Mouse (Mus musculus): ENCODE measurements around the gene Proser2. TPM values are rescaled to one million over a fixed set of nuclear protein-coding genes. Genes with fewer than 3 reads are reported as not detected.

The Proser2 gene
- total RNA-seq, 2 experiments from 2014 or later, result 2.4 to 3.3 TPM

GRCm38 (mm10) chr2:6074891-6075529 is 55.0 kb downstream of the Proser2 start:
- DNase-seq (ENCODE audit: low spot score in 2 of 2), result no peak

- no peak for DNase-seq (ENCODE audit: low spot score in 2 of 2)
Observed at GRCm38 (mm10) chr2:6072685-6073260, 57.2 kb downstream of the Proser2 start.

GRCm38 (mm10) chr2:6071598-6072440 is 58.2 kb downstream of the Proser2 start:
- DNase-seq (ENCODE audit: low spot score in 2 of 2), result no peak

- DNase-seq (ENCODE audit: low spot score in 2 of 2), result no peak
Observed at GRCm38 (mm10) chr2:6070925-6071324, 59.1 kb downstream of the Proser2 start.

GRCm38 (mm10) chr2:6067341-6067740 is 62.7 kb downstream of the Proser2 start:
- no peak for DNase-seq (ENCODE audit: low spot score in 2 of 2)

- no peak for DNase-seq (ENCODE audit: low spot score in 2 of 2)
Observed at GRCm38 (mm10) chr2:6060071-6060804, 69.8 kb downstream of the Proser2 start.

- no peak for DNase-seq (ENCODE audit: low spot score in 2 of 2)
Observed at GRCm38 (mm10) chr2:6059291-6059690, 70.7 kb downstream of the Proser2 start.

- DNase-seq (ENCODE audit: low spot score in 2 of 2), result no peak
Observed at GRCm38 (mm10) chr2:6056518-6056917, 73.5 kb downstream of the Proser2 start.

- no peak for DNase-seq (ENCODE audit: low spot score in 2 of 2)
Observed at GRCm38 (mm10) chr2:6055466-6055865, 74.5 kb downstream of the Proser2 start.

- no peak for DNase-seq (ENCODE audit: low spot score in 2 of 2)
Observed at GRCm38 (mm10) chr2:6049018-6049417, 81.0 kb downstream of the Proser2 start.

GRCm38 (mm10) chr2:6048570-6048969 is 81.4 kb downstream of the Proser2 start:
- no peak for DNase-seq (ENCODE audit: low spot score in 2 of 2)

Other genes with a start within 250 kb of the Proser2 start
- 10 to 100 TPM; 90.5 to 91.5 TPM for gene Sec61a2, start 234.8 kb downstream of the Proser2 start, total RNA-seq (2021)
- 10 to 100 TPM in 1 of 2 experiments, 1 to 10 TPM in 1; 8.1 to 10.9 TPM for gene Dhtkd1, start 187.4 kb downstream of the Proser2 start, total RNA-seq (2021)
- 10 to 100 TPM; 42.9 to 44.9 TPM for gene Upf2, start 178.7 kb downstream of the Proser2 start, total RNA-seq (2021)
- 1 to 10 TPM in 1 of 2 experiments, under 1 TPM in 1; 0.77 to 1.1 TPM for gene Echdc3, start 82.8 kb upstream of the Proser2 start, total RNA-seq (2021)
- gene Usp6nl, start 192.5 kb upstream of the Proser2 start, total RNA-seq (2021), result 10 to 100 TPM; 18.8 to 20.1 TPM

All from left cerebral cortex, adult 18-20 months (tissue).